Mouse (Mus musculus): Measurements from ENCODE around the gene Gm44790. TPM values are rescaled to one million over a fixed set of nuclear protein-coding genes. Genes with fewer than 3 reads are reported as not detected.

The Gm44790 gene
- polyA plus RNA-seq, 1 experiment from 2014 or later, result not detected

DNA sequence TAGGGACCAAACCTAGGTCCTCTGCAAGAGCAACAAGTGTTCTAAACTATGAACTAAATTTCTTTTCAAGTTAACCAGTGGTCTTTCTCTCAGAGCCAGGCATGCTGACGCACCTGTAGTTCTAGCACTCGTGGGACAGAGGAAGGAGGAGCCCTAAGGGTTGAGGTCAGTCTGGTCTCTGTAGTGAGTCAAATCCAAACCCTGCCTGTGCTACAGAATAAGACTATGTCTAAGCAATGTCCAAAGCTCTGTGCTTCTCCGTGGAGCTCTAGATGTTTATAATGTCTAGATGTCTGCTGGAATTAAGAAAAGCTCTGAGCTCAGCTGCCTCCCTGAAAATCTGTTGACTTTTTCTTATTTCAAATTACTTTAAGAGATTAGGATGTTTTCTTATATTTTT is 30.3 kb downstream of the Gm44790 start:
- no peak overlapping the region for H3K4me3 ChIP-seq (ENCODE audit: low read length)
- H3K9ac ChIP-seq (ENCODE audit: low read length), result no peak overlapping the region
- no peak overlapping the region for H3K4me2 ChIP-seq (ENCODE audit: low read depth, low read length)
- H3K4me1 ChIP-seq (replicated peaks; ENCODE audit: control insufficient read depth, insufficient read depth, low read length), result no peaks in the 10 kb centered on the region
- WGBS, result 93% methylated on average over 3 of the region's 3 CpGs
- no peaks in the 10 kb centered on the region for H3K9me3 ChIP-seq (ENCODE audit: control insufficient read depth, low read length)
- peaks cover 15% of the 10 kb centered on the region for H3K36me3 ChIP-seq (ENCODE audit: control insufficient read depth, insufficient read depth, low read length)
- no peak overlapping the region for H3K27ac ChIP-seq (ENCODE audit: low read length)
- ATAC-seq (ENCODE audit: low read depth), result no peak
- H3K27me3 ChIP-seq (ENCODE audit: control insufficient read depth, insufficient read depth, low read depth, low read length), result no peaks in the 10 kb centered on the region

DNA sequence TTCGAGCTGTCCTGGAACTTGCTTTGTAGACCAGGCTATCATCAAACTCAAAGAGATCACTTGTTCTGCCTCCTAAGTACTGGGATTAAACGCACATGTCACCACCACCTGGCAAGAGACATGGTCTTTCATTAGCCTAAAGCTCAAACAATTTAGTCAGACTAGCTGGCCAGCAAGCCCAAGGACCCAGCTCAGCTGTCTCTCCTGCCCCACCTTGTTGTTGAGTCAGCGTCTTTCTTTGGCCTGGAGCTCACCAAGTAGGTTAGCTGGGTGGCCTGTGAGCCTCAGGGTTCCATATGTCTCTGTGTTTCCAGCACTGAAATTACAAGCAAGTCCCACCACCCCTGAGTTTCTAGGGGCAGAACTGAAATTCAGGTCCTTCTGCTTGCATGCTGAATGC is 36.6 kb downstream of the Gm44790 start:
- no peak overlapping the region for H3K9ac ChIP-seq (ENCODE audit: low read length)
- H3K27ac ChIP-seq (ENCODE audit: low read length), result no peak overlapping the region
- 89% methylated on average over 3 of the region's 3 CpGs for WGBS
- H3K27me3 ChIP-seq (ENCODE audit: control insufficient read depth, insufficient read depth, low read depth, low read length), result no peaks in the 10 kb centered on the region
- H3K4me1 ChIP-seq (replicated peaks; ENCODE audit: control insufficient read depth, insufficient read depth, low read length), result no peaks in the 10 kb centered on the region
- no peak for ATAC-seq (ENCODE audit: low read depth)
- H3K36me3 ChIP-seq (ENCODE audit: control insufficient read depth, insufficient read depth, low read length), result peaks cover under 1% of the 10 kb centered on the region; the same call in 1 of the 2 replicates
- H3K4me2 ChIP-seq (ENCODE audit: low read depth, low read length), result no peak overlapping the region
- H3K4me3 ChIP-seq (ENCODE audit: low read length), result no peak overlapping the region
- no peaks in the 10 kb centered on the region for H3K9me3 ChIP-seq (ENCODE audit: control insufficient read depth, low read length)

DNA sequence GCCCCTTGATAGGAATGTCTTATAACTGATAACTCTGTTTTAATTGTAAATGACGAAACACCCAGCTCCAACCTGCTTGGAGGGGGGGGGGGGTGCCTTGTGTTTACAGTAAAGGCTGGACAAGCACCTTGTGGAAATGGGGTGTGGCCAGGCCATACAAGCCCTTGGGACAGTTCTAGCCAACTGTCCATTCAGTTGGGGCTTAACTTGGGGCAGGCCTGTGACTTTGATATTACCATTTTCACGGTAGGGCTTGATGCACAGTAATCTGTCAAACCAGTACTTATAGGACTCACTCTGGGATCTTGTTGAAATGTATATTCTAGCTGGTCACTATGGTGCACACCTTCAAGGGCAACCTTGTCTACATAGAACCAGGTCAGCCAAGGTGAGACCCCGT is 44.9 kb downstream of the Gm44790 start:
- Histone ChIP-seq H3K27me3 (ENCODE audit: control insufficient read depth, insufficient read depth, low read depth, low read length) (no peaks in the 10 kb centered on the region), H3K9me3 (ENCODE audit: control insufficient read depth, low read length) (no peaks in the 10 kb centered on the region), H3K27ac (ENCODE audit: low read length) (peak overlapping the region; percentile 83), H3K9ac (ENCODE audit: low read length) (peak overlapping the region; percentile 73), H3K36me3 (ENCODE audit: control insufficient read depth, insufficient read depth, low read length) (no peaks in the 10 kb centered on the region; the same call in 1 of the 2 replicates), H3K4me3 (ENCODE audit: low read length) (peak overlapping the region; percentile 52), H3K4me1 (replicated peaks; ENCODE audit: control insufficient read depth, insufficient read depth, low read length) (peaks cover 22% of the 10 kb centered on the region), H3K4me2 (ENCODE audit: low read depth, low read length) (peak overlapping the region; percentile 87)
- no peak for ATAC-seq (ENCODE audit: low read depth)
- WGBS, result 76% methylated on average over 3 of the region's 3 CpGs

DNA sequence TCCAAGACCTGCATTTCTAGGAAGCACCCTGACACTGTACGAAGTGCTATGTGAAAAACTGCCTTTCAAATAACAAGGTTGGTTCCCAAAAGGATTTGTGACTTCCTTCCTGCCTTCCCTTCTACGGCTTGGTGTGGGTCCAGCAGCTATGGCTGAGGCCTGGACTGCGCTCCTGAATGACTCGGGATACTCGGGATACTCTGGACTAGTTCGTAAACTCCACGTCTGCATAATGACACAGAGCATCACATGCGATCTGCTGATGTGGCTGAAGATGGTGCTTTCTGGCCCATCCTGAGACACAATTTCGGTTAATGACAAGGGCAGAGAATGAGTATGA is 45.3 kb downstream of the Gm44790 start:
- peak overlapping the region; percentile 73 for H3K9ac ChIP-seq (ENCODE audit: low read length)
- H3K4me2 ChIP-seq (ENCODE audit: low read depth, low read length), result peak overlapping the region; percentile 87
- H3K27me3 ChIP-seq (ENCODE audit: control insufficient read depth, insufficient read depth, low read depth, low read length), result no peaks in the 10 kb centered on the region
- ATAC-seq (ENCODE audit: low read depth), result peak; percentile 24
- peak overlapping the region; percentile 83 for H3K27ac ChIP-seq (ENCODE audit: low read length)
- no peaks in the 10 kb centered on the region; the same call in 1 of the 2 replicates for H3K36me3 ChIP-seq (ENCODE audit: control insufficient read depth, insufficient read depth, low read length)
- H3K4me1 ChIP-seq (replicated peaks; ENCODE audit: control insufficient read depth, insufficient read depth, low read length), result peaks cover 22% of the 10 kb centered on the region
- H3K4me3 ChIP-seq (ENCODE audit: low read length), result peak overlapping the region; percentile 52
- no peaks in the 10 kb centered on the region for H3K9me3 ChIP-seq (ENCODE audit: control insufficient read depth, low read length)
- WGBS, result 14% methylated on average over 9 of the region's 9 CpGs

DNA sequence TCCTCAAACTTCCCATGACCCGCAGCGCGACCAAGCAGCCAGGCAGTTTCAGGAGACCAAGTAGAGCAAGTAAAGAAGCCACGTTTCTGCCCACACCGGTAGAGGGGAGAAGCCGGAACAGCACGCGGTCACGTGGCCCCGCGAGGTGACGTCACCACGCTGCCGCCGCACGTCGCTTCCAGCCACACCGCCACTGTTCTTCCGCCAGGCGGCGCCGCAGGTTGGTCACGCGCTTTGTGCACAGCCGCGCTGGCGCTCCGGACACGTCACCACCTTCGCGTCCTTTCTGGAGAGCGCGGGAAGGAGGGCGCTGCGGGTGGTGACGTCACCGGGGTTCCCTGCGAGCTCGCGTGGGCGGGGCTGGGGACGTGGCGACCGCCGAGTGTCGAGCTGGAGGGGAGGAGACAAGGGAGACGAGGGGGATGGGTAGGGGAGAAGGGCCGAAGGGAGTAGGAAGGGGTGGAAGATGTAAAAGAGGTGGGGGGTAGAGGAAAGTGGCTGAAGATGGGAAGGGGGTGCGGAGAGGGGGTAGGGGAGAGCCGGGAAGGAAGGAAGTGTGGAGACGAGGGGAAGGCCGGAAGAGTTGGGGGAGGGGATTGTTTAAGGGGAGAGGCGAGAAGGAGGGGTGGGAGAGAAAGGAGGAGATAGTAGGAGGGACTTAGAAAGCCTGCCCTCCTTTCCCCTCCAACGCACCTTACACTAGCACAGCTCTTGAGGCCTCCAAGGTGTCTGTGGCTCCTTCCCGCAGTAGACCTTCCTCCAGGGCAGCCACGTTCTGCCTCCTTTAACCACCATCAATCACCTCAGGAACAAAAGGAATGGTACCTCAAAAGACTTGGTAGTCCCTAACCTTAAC is 45.9 kb downstream of the Gm44790 start:
- under 1% methylated on average over 56 of the region's 56 CpGs for WGBS
- H3K4me1 ChIP-seq (replicated peaks; ENCODE audit: control insufficient read depth, insufficient read depth, low read length), result peaks cover 22% of the 10 kb centered on the region

DNA sequence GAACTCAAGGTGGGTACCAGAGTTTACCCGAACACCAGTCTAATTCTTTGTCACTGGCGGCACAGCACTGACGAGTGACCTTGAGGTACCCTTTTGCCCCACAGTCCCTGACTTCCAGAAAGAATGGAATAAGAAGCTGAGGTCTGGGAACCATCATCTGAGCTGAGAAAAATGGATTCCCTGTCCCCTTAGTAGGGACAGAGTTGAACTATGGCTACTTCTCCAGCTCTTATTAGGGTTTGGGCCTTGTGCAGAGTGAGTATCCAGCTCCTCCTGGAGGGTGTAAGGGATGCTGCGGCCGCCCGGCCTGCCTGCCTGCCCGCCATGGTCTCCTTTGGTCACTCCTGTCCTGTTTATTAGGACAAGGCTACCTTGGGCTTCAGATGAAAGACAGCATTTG is 46.6 kb downstream of the Gm44790 start:
- Histone ChIP-seq H3K4me3 (ENCODE audit: low read length) (peak overlapping the region; percentile 49), H3K36me3 (ENCODE audit: control insufficient read depth, insufficient read depth, low read length) (no peaks in the 10 kb centered on the region; the same call in 1 of the 2 replicates), H3K4me1 (replicated peaks; ENCODE audit: control insufficient read depth, insufficient read depth, low read length) (peaks cover 22% of the 10 kb centered on the region), H3K9ac (ENCODE audit: low read length) (peak overlapping the region; percentile 68), H3K9me3 (ENCODE audit: control insufficient read depth, low read length) (no peaks in the 10 kb centered on the region), H3K27ac (ENCODE audit: low read length) (peak overlapping the region; percentile 94), H3K4me2 (ENCODE audit: low read depth, low read length) (peak overlapping the region; percentile 72), H3K27me3 (ENCODE audit: control insufficient read depth, insufficient read depth, low read depth, low read length) (no peaks in the 10 kb centered on the region)
- ATAC-seq (ENCODE audit: low read depth), result no peak
- WGBS, result 55% methylated on average over 7 of the region's 7 CpGs

More for the DNA sequence above, 45.9 kb downstream of the Gm44790 start:
- peak overlapping the region; percentile 94 for H3K27ac ChIP-seq (ENCODE audit: low read length)
- peak; percentile 95 for ATAC-seq (ENCODE audit: low read depth)
- peak overlapping the region; percentile 52 for H3K4me3 ChIP-seq (ENCODE audit: low read length)
- H3K36me3 ChIP-seq (ENCODE audit: control insufficient read depth, insufficient read depth, low read length), result no peaks in the 10 kb centered on the region; the same call in 1 of the 2 replicates
- H3K9ac ChIP-seq (ENCODE audit: low read length), result peak overlapping the region; percentile 73
- H3K4me2 ChIP-seq (ENCODE audit: low read depth, low read length), result peak overlapping the region; percentile 87
- no peaks in the 10 kb centered on the region for H3K27me3 ChIP-seq (ENCODE audit: control insufficient read depth, insufficient read depth, low read depth, low read length)
- H3K9me3 ChIP-seq (ENCODE audit: control insufficient read depth, low read length), result no peaks in the 10 kb centered on the region

DNA sequence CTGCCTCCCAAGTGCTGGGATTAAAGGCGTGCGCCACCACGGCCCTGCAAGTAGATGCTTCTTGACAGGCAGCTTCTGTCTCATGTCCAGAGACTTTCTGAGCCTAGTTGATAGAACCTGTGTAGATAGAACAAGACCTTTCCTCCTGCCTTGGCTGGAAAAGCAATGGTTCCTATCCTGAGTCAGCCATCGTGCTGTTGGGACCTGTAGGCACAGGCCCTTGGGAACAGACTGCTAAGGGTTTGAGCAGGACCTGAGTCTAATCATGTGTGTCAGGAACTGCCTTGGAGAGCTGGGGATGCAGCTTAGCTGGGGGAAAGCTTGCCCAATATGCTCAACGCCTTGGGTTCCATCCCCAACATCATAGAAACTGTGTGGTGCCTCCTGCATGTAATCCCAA is 47.6 kb downstream of the Gm44790 start:
- Histone ChIP-seq H3K4me2 (ENCODE audit: low read depth, low read length) (no peak overlapping the region), H3K9ac (ENCODE audit: low read length) (no peak overlapping the region), H3K4me1 (replicated peaks; ENCODE audit: control insufficient read depth, insufficient read depth, low read length) (peaks cover 22% of the 10 kb centered on the region), H3K9me3 (ENCODE audit: control insufficient read depth, low read length) (no peaks in the 10 kb centered on the region), H3K4me3 (ENCODE audit: low read length) (no peak overlapping the region), H3K27ac (ENCODE audit: low read length) (peak overlapping the region; percentile 58), H3K27me3 (ENCODE audit: control insufficient read depth, insufficient read depth, low read depth, low read length) (no peaks in the 10 kb centered on the region), H3K36me3 (ENCODE audit: control insufficient read depth, insufficient read depth, low read length) (no peaks in the 10 kb centered on the region; the same call in 1 of the 2 replicates)
- WGBS, result 92% methylated on average over 5 of the region's 5 CpGs
- no peak for ATAC-seq (ENCODE audit: low read depth)

DNA sequence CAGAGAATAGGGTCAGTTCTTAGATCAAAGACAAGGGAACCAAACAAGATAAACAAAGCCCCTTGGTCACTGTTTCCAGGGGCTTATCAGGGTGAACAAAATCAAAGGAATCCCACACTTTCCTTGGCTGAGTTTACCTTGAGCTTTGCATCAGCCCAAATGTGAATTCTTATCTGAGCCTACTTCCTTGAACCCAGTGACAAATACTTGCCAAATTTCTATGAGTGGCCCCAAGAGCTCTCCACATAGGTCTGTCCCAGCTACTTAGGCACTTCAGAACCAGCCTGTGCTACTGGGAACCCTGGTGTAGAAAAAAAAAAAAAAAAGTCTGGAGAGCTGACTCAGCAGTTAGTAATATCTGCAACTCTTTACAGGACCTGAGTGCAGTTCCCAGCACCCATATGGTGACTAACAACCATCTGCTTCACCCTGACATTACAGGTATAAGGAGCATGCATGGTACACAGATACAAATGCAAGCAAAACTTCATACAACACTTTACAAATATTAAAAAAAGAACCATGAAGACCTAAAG is 48.3 kb downstream of the Gm44790 start:
- Histone ChIP-seq H3K4me3 (ENCODE audit: low read length) (no peak overlapping the region), H3K4me2 (ENCODE audit: low read depth, low read length) (no peak overlapping the region), H3K9me3 (ENCODE audit: control insufficient read depth, low read length) (no peaks in the 10 kb centered on the region), H3K4me1 (replicated peaks; ENCODE audit: control insufficient read depth, insufficient read depth, low read length) (peaks cover 23% of the 10 kb centered on the region), H3K27ac (ENCODE audit: low read length) (peak overlapping the region; percentile 58), H3K36me3 (ENCODE audit: control insufficient read depth, insufficient read depth, low read length) (no peaks in the 10 kb centered on the region; the same call in 1 of the 2 replicates), H3K27me3 (ENCODE audit: control insufficient read depth, insufficient read depth, low read depth, low read length) (no peaks in the 10 kb centered on the region), H3K9ac (ENCODE audit: low read length) (no peak overlapping the region)
- ATAC-seq (ENCODE audit: low read depth), result no peak

DNA sequence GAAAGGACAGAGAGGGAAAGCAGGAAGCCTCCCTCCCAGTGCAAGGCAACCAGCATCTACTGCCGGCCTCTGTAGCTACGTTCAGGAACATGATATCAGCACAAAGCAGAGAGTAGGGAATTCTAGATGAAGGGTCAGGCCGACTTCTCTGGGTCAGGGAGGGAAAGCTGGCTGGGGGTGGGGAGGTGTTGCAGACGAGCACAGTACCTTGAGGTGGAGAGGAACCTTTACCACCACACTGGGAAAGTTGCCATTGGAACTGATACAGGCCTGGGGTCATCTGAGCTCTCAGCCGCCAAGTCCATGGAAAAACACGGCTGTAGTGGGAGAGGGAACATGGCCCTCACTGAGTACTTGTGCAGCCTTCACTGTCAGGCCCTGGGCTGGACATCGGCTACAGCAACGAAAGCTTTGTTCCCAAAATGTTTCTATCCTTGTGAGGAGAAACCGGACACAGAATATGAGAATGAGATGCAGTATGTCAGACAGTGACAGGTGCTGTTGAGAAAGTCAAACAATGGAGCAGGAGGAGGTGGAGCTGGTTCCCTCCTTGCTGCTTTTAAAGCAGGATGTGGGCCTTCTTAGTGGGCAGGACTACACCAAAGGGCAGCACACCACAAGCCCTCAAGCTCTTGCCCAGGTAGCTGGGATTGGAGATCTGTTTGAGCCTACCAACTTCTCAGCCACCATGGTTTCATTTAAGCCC is 49.2 kb downstream of the Gm44790 start:
- H3K4me1 ChIP-seq (replicated peaks; ENCODE audit: control insufficient read depth, insufficient read depth, low read length), result peaks cover 32% of the 10 kb centered on the region
- peak overlapping the region; percentile 8; the same call in 1 of the 2 replicates for H3K9ac ChIP-seq (ENCODE audit: low read length)
- peak overlapping the region; percentile 42 for H3K27ac ChIP-seq (ENCODE audit: low read length)

More for the DNA sequence above, 49.2 kb downstream of the Gm44790 start:
- 45% methylated on average over 9 of the region's 9 CpGs for WGBS
- no peaks in the 10 kb centered on the region for H3K9me3 ChIP-seq (ENCODE audit: control insufficient read depth, low read length)
- H3K4me3 ChIP-seq (ENCODE audit: low read length), result no peak overlapping the region
- no peaks in the 10 kb centered on the region for H3K27me3 ChIP-seq (ENCODE audit: control insufficient read depth, insufficient read depth, low read depth, low read length)
- no peak for ATAC-seq (ENCODE audit: low read depth)
- no peaks in the 10 kb centered on the region for H3K36me3 ChIP-seq (ENCODE audit: control insufficient read depth, insufficient read depth, low read length)
- H3K4me2 ChIP-seq (ENCODE audit: low read depth, low read length), result no peak overlapping the region

Measured in lung, embryonic 16.5 days (tissue).